Mouse (Mus musculus) heart, embryonic 12.5 days (tissue): ENCODE measurements around the gene Dgcr6. TPM values are rescaled to one million over a fixed set of nuclear protein-coding genes. Genes with fewer than 3 reads are reported as not detected.

Experiments
- ATAC-seq: fragments of 200-750 bp; cut with Nextera tagmentation; 2 replicates; pipeline ENCODE4 v1.8.0; 2017; ENCODE audit warnings: moderate TSS enrichment, moderate library complexity; ENCODE audit not compliant: insufficient number of reproducible peaks, low FRiP score
- H3K27ac ChIP-seq: fragments of 300-500 bp; sonication (generic); 2 replicates; pipeline ENCODE4 v1.5.1; 2016; ENCODE audit warnings: mild to moderate bottlenecking, moderate library complexity; ENCODE audit not compliant: poor library complexity, severe bottlenecking
- H3K27me3 ChIP-seq: fragments of 300-500 bp; sonication (generic); replicated peaks from 2 replicates; pipeline ENCODE4 v1.6.1; 2016; ENCODE audit warnings: mild to moderate bottlenecking, moderate library complexity
- H3K36me3 ChIP-seq: fragments of 300-500 bp; sonication (generic); 2 replicates; pipeline ENCODE4 v1.6.1; 2016; ENCODE audit warnings: mild to moderate bottlenecking, moderate library complexity
- H3K4me1 ChIP-seq: fragments of 300-500 bp; sonication (generic); replicated peaks from 2 replicates; pipeline ENCODE4 v1.6.1; 2016; ENCODE audit warnings: mild to moderate bottlenecking
- H3K4me2 ChIP-seq: fragments of 300-500 bp; sonication (generic); 2 replicates; pipeline ENCODE4 v1.6.1; 2016; ENCODE audit warnings: mild to moderate bottlenecking, moderate library complexity
- H3K4me3 ChIP-seq: fragments of 300-500 bp; sonication (generic); 2 replicates; pipeline ENCODE4 v1.5.1; 2016; ENCODE audit warnings: mild to moderate bottlenecking
- H3K9ac ChIP-seq: fragments of 300-500 bp; sonication (generic); 2 replicates; pipeline ENCODE4 v1.6.1; 2016; ENCODE audit warnings: mild to moderate bottlenecking, moderate library complexity
- H3K9me3 ChIP-seq: fragments of 300-500 bp; sonication (generic); replicated peaks from 2 replicates; pipeline ENCODE4 v1.6.1; 2016; ENCODE audit warnings: mild to moderate bottlenecking, moderate library complexity
- WGBS: fragments of 180-500 bp; shearing (Covaris S2); methylation state at CpG from one replicate; pipeline ENCODE4 v1.1.7; 2016; 5-methylcytosine and 5-hydroxymethylcytosine counted together
- polyA plus RNA-seq: library from polyadenylated mRNA; unstranded; fragments of >200 nt; fragmentation: Nextera tagmentation; extraction: Ambion mirVana; gene quantifications from 2 replicates; pipeline ENCODE4 v1.2.1, GENCODE M21; 2016

Gene Dgcr6
- polyA plus RNA-seq, 1 experiment from 2014 or later = 56.7 TPM

DNA sequence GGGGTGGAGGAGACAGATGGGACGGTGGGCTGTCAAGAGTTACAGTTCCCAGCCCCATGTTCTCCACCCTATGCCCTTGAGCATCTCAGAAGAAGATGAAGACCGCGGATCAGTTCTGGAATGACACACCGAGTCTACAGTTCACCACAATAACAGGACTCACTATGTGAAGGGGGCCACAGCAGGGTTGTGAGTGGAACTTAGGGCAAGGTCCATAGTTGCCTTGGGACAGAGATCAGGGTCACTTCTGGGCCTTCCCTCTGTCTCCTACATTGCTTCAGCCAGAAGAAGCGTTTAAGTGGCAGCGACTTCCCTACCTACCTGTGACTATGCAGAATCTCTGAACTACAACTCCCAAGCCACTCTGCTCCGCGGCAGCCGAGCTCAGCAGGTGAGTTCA lies 15.6 kb upstream of the Dgcr6 start:
- H3K4me3 ChIP-seq = no peak overlapping the region
- H3K9me3 ChIP-seq = no peaks in the 10 kb centered on the region
- WGBS = 42% methylated on average over 9 of the region's 9 CpGs
- H3K27me3 ChIP-seq = peaks cover 26% of the 10 kb centered on the region
- no peak overlapping the region for H3K4me2 ChIP-seq
- no peak overlapping the region for H3K27ac ChIP-seq
- no peak for ATAC-seq
- H3K4me1 ChIP-seq = no peaks in the 10 kb centered on the region
- H3K36me3 ChIP-seq = no peaks in the 10 kb centered on the region
- no peak overlapping the region for H3K9ac ChIP-seq

DNA sequence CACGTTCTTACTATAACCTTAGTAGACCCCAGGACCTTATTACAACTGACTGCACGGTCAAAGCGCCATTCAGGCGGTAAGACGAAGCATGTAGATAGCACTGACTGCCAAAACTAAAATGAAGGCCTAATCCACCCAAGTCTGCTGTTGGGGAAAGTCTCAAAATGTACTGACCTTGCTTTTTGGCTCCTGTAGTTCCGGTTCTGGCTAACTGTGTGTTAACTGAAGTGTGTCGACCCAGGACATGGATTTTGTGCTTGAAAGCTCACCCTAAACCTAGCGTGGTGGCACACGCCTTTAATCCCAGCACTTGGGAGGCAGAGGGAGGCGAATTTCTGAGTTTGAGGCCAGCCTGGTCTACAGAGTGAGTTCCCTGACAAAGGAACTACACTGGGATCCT lies 7.7 kb upstream of the Dgcr6 start:
- WGBS = 75% methylated on average over 10 of the region's 10 CpGs
- Histone ChIP-seq H3K4me2 (no peak overlapping the region), H3K4me3 (no peak overlapping the region), H3K36me3 (no peaks in the 10 kb centered on the region), H3K9ac (no peak overlapping the region), H3K9me3 (no peaks in the 10 kb centered on the region), H3K4me1 (no peaks in the 10 kb centered on the region), H3K27me3 (peaks cover 15% of the 10 kb centered on the region; the same call in 1 of the 2 replicates), H3K27ac (no peak overlapping the region)
- no peak for ATAC-seq

DNA sequence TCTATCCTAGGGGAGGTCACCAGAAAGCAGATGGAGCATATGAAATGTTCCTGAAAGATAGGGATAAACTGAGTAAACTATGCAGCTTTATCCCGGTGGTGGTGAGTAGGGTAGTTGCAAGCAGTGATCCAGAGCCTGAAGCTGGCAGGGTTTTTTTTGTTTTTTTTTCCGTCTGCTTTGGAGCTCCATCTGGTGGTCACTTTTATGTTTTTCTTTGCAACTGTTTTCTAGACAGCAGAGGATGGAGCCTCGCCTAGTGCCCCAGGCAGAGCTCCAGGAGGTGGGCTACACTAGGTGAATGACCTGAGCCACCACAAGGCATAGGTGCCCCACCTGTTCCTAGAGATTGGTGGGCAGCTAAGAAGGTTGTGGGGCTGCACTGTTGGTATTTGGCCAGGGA lies 5.0 kb upstream of the Dgcr6 start:
- H3K4me3 ChIP-seq = no peak overlapping the region
- WGBS = 6% methylated on average over 3 of the region's 3 CpGs
- H3K9me3 ChIP-seq = no peaks in the 10 kb centered on the region
- H3K27ac ChIP-seq = no peak overlapping the region
- no peaks in the 10 kb centered on the region for H3K36me3 ChIP-seq
- no peaks in the 10 kb centered on the region for H3K4me1 ChIP-seq
- no peak overlapping the region for H3K4me2 ChIP-seq
- peaks cover 13% of the 10 kb centered on the region; the same call in 1 of the 2 replicates for H3K27me3 ChIP-seq
- H3K9ac ChIP-seq = no peak overlapping the region
- ATAC-seq = 0 out of 2 replicates have a peak, but pooled peaks have one; percentile 22

DNA sequence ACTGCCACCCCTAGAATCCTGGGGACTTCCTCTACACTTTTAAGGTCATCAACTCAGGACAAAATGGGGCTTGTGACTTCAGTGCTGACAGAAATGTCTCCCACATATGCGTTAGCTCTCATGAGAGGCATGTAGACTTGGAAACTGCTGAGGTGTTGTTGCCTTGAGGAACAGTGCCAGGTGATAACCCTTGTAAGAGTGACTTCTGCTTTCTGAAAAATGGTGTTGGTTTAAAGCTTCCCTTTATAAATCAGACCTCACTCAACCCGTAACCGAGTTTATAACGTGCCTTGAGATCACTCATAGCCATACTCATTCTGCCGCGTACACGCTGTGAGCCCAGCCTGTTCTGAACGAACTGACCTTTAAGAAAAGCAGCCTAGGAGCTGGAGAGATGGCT lies 4.6 kb upstream of the Dgcr6 start:
- Histone ChIP-seq H3K4me1 (no peaks in the 10 kb centered on the region), H3K9me3 (no peaks in the 10 kb centered on the region), H3K36me3 (no peaks in the 10 kb centered on the region), H3K27ac (no peak overlapping the region), H3K4me3 (no peak overlapping the region), H3K4me2 (no peak overlapping the region), H3K27me3 (peaks cover 13% of the 10 kb centered on the region; the same call in 1 of the 2 replicates), H3K9ac (no peak overlapping the region)
- no peak for ATAC-seq
- WGBS = 63% methylated on average over 8 of the region's 8 CpGs

DNA sequence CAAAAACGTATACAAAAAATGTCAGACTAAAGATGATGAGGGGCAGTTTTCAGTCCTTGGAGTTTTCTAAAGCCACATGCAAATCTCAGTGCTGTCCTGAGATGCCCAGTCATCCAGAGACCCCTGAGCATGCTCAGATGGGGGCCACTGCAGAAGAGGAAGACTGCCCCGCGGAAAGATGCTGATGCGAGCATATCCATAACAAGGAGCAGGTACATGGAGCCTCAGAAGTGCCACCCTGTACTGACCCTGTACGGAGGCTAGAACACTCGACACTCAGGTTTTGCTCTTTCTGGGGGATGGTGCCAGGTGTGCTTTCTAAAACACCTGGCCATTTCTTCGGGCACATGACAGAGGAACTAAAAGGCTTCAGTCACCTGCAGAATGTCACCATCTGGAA lies 338 bp upstream of the Dgcr6 start:
- Histone ChIP-seq H3K36me3 (no peaks in the 10 kb centered on the region), H3K4me2 (no peak overlapping the region), H3K27me3 (peaks cover 13% of the 10 kb centered on the region; the same call in 1 of the 2 replicates), H3K9me3 (no peaks in the 10 kb centered on the region), H3K4me1 (peaks cover 11% of the 10 kb centered on the region), H3K27ac (no peak overlapping the region), H3K9ac (no peak overlapping the region), H3K4me3 (no peak overlapping the region)
- 49% methylated on average over 7 of the region's 7 CpGs for WGBS
- no peak for ATAC-seq

DNA sequence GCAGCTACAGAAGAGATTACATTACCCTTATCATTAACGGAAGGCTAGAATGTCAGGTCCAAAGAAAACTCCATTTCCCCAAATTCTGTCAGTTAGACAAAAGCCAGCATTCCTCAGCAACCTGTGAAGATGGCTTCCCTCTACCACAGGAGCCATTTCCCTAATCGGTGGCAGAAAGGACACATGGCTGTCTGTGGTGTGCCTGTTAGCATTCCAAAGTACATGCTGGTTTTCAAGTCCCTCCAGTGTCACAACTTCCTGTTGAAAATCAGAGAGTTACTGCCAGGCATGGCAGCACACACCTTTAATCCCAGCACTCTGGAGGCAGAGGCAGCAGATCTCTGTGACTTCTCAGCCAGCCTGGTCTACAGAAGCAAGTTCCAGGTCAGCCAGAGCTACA lies 3.6 kb downstream of the Dgcr6 start:
- no peak overlapping the region for H3K4me3 ChIP-seq
- H3K9ac ChIP-seq = no peak overlapping the region
- H3K4me2 ChIP-seq = no peak overlapping the region
- H3K27ac ChIP-seq = no peak overlapping the region
- H3K4me1 ChIP-seq = peaks cover 11% of the 10 kb centered on the region
- WGBS = 37% methylated on average over 2 of the region's 2 CpGs
- H3K9me3 ChIP-seq = no peaks in the 10 kb centered on the region
- peaks cover 5% of the 10 kb centered on the region; the same call in 1 of the 2 replicates for H3K27me3 ChIP-seq
- no peak for ATAC-seq
- no peaks in the 10 kb centered on the region for H3K36me3 ChIP-seq

DNA sequence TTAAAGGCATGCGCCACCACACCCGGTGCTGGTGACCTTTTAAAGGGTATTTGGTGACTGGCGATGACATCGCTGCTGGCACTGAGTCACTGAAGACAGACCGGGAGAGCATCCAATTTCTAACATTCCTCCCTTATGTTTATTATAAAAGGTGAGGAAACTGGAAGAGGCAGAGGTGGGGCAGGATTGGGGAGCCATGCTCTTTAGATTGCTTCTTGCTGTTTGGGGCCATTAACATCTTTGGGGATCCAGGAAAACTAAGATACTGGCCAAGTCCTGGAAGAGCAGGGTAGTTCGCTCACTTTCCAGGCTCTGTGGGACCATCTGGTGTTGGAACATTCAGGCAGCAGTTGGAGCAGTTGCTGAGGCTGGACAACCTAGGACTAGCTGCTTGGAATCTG lies 5.7 kb downstream of the Dgcr6 start:
- Histone ChIP-seq H3K4me1 (peaks cover 11% of the 10 kb centered on the region), H3K4me2 (no peak overlapping the region), H3K9ac (no peak overlapping the region), H3K9me3 (no peaks in the 10 kb centered on the region), H3K4me3 (no peak overlapping the region), H3K27ac (no peak overlapping the region), H3K36me3 (no peaks in the 10 kb centered on the region), H3K27me3 (no peaks in the 10 kb centered on the region)
- 75% methylated on average over 6 of the region's 6 CpGs for WGBS
- no peak for ATAC-seq

DNA sequence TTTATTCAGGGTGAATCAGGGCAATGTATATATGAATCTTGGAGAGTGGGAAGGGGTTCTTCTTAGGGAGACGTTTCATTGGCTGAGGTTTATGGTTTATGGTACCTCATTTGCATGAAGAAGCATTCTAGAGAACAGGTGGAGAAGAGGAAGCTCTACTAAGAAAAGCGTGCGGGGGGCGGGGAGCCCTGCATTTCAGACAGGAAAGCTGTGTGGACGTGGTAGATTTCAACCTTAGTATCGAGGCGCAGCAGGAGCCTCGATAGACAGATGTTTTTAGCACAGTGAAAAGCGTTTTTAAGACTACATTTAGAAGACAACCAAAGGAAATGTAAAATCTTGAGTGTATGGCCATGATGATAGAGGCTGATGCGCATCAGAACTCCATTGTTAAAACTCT lies 6.6 kb downstream of the Dgcr6 start:
- Histone ChIP-seq H3K27me3 (no peaks in the 10 kb centered on the region), H3K27ac (no peak overlapping the region), H3K9me3 (no peaks in the 10 kb centered on the region), H3K4me2 (no peak overlapping the region), H3K4me1 (peaks cover 11% of the 10 kb centered on the region), H3K4me3 (no peak overlapping the region), H3K9ac (no peak overlapping the region), H3K36me3 (no peaks in the 10 kb centered on the region)
- 69% methylated on average over 10 of the region's 10 CpGs for WGBS
- no peak for ATAC-seq

DNA sequence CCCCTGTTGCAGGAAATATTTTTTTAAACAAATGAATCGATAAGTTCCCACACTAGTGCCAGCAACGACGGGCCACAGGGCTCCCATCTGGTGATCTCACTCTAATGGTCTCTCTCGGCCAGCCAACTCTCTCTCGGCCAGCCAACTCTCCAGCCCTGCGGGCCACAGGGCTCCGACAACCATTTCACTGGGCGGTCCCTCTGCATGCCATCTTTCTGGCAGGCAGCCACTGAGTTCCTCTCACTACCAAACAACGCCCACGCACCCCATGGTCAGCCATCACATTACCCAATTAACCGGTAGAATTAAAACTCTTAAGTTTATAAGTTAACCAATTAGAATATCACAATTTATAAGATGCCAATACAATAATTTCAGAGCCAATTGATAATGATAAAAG lies 8.5 kb downstream of the Dgcr6 start:
- H3K36me3 ChIP-seq = no peaks in the 10 kb centered on the region
- no peak overlapping the region for H3K4me3 ChIP-seq
- H3K27me3 ChIP-seq = no peaks in the 10 kb centered on the region
- H3K27ac ChIP-seq = no peak overlapping the region
- 79% methylated on average over 11 of the region's 11 CpGs for WGBS
- no peak for ATAC-seq
- H3K9me3 ChIP-seq = no peaks in the 10 kb centered on the region
- peaks cover 3% of the 10 kb centered on the region for H3K4me1 ChIP-seq
- no peak overlapping the region for H3K4me2 ChIP-seq
- no peak overlapping the region for H3K9ac ChIP-seq

DNA sequence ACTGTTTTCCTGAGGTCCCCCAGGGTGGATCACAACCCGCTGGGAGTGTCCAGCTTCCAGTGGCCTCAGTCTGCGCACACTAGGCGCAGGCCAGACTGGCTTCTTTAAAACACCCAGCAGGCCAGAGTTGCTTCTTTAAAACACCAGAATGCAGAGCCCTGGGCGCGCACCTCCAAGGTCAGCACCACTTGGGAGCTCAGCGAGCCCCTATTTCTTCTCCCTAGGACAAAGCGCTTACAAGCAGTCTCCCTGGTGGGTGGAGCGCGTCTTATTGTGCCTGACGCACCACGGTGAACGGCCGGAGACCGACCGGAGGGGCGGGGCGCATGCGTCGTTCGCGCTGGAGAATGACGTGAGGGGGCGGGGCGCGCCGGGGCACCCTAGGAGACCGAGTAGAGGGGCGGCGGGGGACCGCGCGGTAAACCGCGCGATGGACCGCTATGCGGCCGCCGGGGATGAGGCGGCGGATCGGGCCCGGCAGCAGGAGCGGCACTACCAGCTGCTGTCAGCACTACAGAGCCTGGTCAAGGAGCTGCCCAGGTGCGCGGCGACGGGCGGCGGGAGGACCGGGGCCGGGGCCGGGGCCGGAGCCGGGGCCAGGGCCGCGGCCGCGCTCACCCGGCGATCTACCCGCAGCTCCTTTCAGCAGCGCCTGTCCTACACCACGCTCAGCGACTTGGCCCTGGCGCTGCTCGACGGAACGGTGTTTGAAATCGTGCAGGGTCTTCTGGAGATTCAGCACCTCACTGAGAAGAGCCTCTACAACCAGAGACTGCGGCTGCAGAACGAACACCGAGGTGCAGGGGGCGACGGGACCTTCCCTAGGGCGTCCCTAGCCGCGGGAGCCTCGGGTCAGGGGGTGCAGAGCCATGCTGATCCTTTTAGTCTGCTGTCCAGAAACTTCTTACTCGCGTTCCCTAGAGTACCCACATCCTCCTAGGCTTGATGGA lies 13.7 kb downstream of the Dgcr6 start:
- peak overlapping the region; percentile 83 for H3K27ac ChIP-seq
- WGBS = under 1% methylated on average over 80 of the region's 81 CpGs
- H3K4me3 ChIP-seq = peak overlapping the region; percentile 75
- H3K4me1 ChIP-seq = peaks cover 10% of the 10 kb centered on the region
- no peaks in the 10 kb centered on the region for H3K27me3 ChIP-seq
- H3K4me2 ChIP-seq = peak overlapping the region; percentile 97
- H3K9me3 ChIP-seq = no peaks in the 10 kb centered on the region
- peak; percentile 96 for ATAC-seq
- peak overlapping the region; percentile 85 for H3K9ac ChIP-seq
- peaks cover 33% of the 10 kb centered on the region for H3K36me3 ChIP-seq

DNA sequence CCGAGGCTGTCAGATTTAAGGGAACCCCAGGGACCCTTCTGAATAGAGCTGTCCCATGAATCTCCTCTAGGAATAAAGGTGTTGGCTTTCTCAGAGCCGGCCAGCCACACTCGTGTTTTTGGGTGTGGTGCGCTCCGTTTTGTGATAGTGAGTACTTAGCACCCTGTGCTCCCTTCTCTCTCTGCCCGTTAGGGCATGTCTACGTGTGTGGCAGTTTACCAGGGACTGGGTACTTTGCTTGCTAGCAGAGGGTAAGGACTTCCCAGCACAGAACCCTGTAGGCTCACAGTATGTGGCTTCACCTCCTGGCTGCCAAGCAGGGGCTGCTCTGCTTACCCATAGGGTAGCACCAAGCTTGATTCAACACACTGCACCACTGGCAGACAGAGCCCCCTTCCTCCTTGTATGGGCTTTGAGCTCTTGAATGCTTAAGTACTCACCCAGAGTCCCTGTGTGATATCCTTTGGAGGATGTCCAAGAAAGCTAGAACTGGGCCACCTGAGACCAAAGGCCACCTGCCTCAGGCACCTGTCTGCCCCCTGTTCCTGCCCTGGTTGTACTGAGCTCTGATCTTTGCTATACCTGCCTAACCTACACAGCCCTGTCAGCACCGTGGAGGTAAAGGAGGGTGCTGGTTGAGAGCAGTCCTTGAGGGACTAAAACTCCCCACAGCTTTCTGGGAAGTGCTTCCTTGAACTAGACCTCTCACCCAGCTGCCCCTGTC lies 16.2 kb downstream of the Dgcr6 start:
- no peaks in the 10 kb centered on the region for H3K9me3 ChIP-seq
- H3K9ac ChIP-seq = no peak overlapping the region
- H3K27ac ChIP-seq = no peak overlapping the region
- H3K4me1 ChIP-seq = peaks cover 18% of the 10 kb centered on the region
- peaks cover 47% of the 10 kb centered on the region for H3K36me3 ChIP-seq
- no peaks in the 10 kb centered on the region for H3K27me3 ChIP-seq
- no peak overlapping the region for H3K4me3 ChIP-seq
- no peak overlapping the region for H3K4me2 ChIP-seq
- 84% methylated on average over 8 of the region's 8 CpGs for WGBS
- ATAC-seq = no peak
